Mouse (Mus musculus) ES-E14 (cell line): ENCODE measurements around the gene Ntrk3.

Experiments used
- CHD2 ChIP-seq: IDR thresholded peaks from 2 replicates; pipeline ENCODE4 v1.6.1; 2014; ENCODE audit warnings: mild to moderate bottlenecking, low read depth, low read length, inconsistent platforms
- HCFC1 ChIP-seq: IDR thresholded peaks from 2 replicates; pipeline ENCODE4 v1.6.1; 2012; ENCODE audit warnings: low read length, inconsistent platforms, borderline replicate concordance; ENCODE audit not compliant: insufficient read depth
- ZNF384 ChIP-seq: IDR thresholded peaks from 2 replicates; pipeline ENCODE4 v1.6.1; 2012; ENCODE audit warnings: low read depth, low read length, inconsistent platforms

DNA sequence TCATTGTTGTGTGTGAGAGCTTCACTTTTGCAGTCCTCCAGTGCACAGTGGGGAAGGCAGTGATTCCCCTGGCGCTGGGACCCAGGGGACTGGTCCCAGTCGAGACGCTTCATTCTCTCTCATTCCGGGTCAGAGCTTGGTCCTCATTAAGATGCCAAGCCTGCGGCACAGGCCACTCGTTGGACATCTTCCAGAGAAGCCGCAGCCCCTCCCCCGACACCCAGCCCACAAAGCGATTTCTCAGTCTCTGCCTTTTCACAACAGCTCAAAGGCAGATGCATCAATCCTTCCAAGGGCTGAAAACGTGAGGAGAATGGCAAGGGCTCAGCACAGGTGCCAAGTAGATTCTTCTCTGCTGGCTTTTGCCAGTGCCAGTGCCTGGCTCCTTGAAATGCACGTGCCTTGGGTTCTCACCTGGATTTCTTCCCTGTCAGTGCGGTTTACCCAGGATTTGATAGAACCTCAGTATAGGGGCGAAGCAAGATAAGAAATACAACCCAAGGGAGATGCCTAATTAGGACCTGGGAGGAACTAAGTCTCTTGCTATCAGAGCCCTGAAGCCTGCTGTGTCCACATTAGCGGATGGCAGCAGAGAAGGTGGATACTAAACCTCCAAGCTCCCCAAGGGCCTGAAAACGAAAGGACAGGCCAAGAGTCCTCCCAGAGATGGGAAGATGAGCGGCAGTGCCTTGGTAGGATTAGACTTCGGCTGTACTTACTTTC, 546.7 kb downstream of the Ntrk3 start:
- TF ChIP-seq CHD2 (no peak), ZNF384 (no peak), HCFC1 (no peak)
